9 mouse cellular contexts compared by ENCODE assay signal in the genomic region with DNA sequence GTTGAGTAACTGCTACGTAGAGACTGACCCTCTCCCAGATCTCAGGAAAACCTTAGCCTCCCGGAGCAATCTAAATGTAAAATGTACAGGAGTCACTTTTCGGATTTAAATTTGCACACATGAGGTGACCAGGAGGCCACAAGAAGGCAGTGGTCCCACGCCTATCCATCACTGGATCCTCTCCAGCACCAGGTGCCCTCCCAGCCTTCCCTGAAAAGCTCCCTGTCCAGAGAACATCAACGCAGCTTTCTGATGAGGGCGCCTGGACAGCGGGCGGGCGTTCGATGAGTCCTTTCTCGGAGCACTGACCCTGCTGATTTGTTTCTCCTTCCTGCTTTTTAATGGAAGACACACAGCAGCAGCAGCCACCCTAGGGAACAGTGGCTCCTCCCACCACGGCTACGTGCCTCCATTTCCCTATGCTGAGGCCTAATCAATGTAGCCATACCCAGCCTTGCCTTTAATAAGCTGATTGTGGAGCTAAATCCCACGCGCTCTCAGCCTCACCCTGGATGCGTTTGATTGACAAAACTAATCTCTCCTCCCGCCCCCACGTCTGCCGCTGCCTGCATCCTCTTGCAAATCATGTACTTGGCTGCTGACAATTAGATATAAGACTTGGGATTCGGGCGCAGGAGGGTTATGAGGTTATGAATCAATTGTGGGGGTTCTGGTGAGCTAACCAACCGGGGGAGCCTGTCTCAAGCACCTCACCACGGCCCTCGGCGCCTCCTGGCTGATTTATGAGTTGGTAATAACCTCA.
A peak's percentile ranks its signal among the peaks of the same experiment; 100 is the strongest.
DNase-seq lines count a peak whose midpoint lies in the region; ATAC-seq and TF ChIP-seq lines count a peak whose summit lies in the region.
"Had no signal": no experiment of that assay in that cellular context is flagged by ENCODE, and none has a peak within 500 bp of the region (broad histone marks: within the 10 kb centered on the region; RNA-seq: fewer than 3 reads in every experiment).

No protein-coding gene starts in this region.

- TF ChIP-seq CTCF in E14TG2a.4 (conservative IDR thresholded peaks at IDR 0.05; ENCODE audit: low read length): no peak
- TF ChIP-seq CTCF in thymus, adult 2 months (IDR thresholded peaks at IDR 0.05; ENCODE audit: borderline replicate concordance, control insufficient read depth, extremely low read depth, insufficient read depth, low read length, poor library complexity): no peak

- no peak overlapping the region; the same call in 1 of the 2 replicates for H3K9ac ChIP-seq in hindbrain, embryonic 16.5 days (ENCODE audit: low read depth, low read length)
- H3K9ac ChIP-seq in midbrain, embryonic 14.5 days (replicated peaks; ENCODE audit: low read length): no peak overlapping the region
- H3K9ac ChIP-seq: liver, embryonic 14.5 days had no signal

- peaks cover 6% of the 10 kb centered on the region; the same call in 1 of the 2 replicates for H3K27me3 ChIP-seq in E14TG2a.4 (ENCODE audit: insufficient read depth, low read length)
- no peaks in the 10 kb centered on the region for H3K27me3 ChIP-seq in hindbrain, embryonic 16.5 days (replicated peaks; ENCODE audit: control insufficient read depth, insufficient read depth, low read length)
- H3K27me3 ChIP-seq in midbrain, embryonic 14.5 days (ENCODE audit: control insufficient read depth, insufficient read depth, low read length): no peaks in the 10 kb centered on the region
- H3K27me3 ChIP-seq in thymus, adult 2 months (ENCODE audit: control insufficient read depth, insufficient read depth, low read length): no peaks in the 10 kb centered on the region

- no peak for TF ChIP-seq POLR2A in thymus, adult 2 months (IDR thresholded peaks at IDR 0.05; ENCODE audit: control insufficient read depth, extremely low read depth, insufficient read depth, low read length, poor library complexity)

- H3K4me2 ChIP-seq in hindbrain, embryonic 16.5 days (ENCODE audit: low read length): no peak overlapping the region
- H3K4me2 ChIP-seq in midbrain, embryonic 14.5 days (ENCODE audit: low read length): peak overlapping the region; percentile 21

- 51% methylated on average over 25 of the region's 25 CpGs for WGBS in hindbrain, embryonic 16.5 days
- 33% methylated on average over 25 of the region's 25 CpGs for WGBS in midbrain, embryonic 14.5 days
- 92% methylated on average over 25 of the region's 25 CpGs for whole genome bisulfite sequencing in thymus, adult 2 months

- no peaks in the 10 kb centered on the region for H3K36me3 ChIP-seq in E14TG2a.4 (ENCODE audit: insufficient read depth, low read length)
- no peaks in the 10 kb centered on the region for H3K36me3 ChIP-seq in hindbrain, embryonic 16.5 days (ENCODE audit: control insufficient read depth, insufficient read depth, low read length)
- H3K36me3 ChIP-seq in midbrain, embryonic 14.5 days (ENCODE audit: control insufficient read depth, insufficient read depth, low read length): no peaks in the 10 kb centered on the region
- H3K36me3 ChIP-seq in thymus, adult 2 months (ENCODE audit: control insufficient read depth, insufficient read depth, low read length): no peaks in the 10 kb centered on the region

- H3K27ac ChIP-seq in hindbrain, embryonic 16.5 days (ENCODE audit: low read depth, low read length): peak overlapping the region; percentile 10; the same call in 1 of the 2 replicates
- H3K27ac ChIP-seq in midbrain, embryonic 14.5 days (replicated peaks; ENCODE audit: low read depth, low read length): peak overlapping the region; percentile 82
- no peak overlapping the region for H3K27ac ChIP-seq in thymus, adult 2 months (ENCODE audit: control insufficient read depth, insufficient read depth, low read length)
- H3K27ac ChIP-seq: liver, embryonic 14.5 days had no signal

- ATAC-seq in hindbrain, embryonic 16.5 days: 0 out of 2 replicates have a peak, but pooled peaks have one; percentile 45
- ATAC-seq in midbrain, embryonic 14.5 days (ENCODE audit: low FRiP score, low TSS enrichment): peak; percentile 58; the same call in 1 of the 2 replicates

- DNase-seq in embryo, embryonic 10.5 days (ENCODE audit: low spot score): peak; percentile 28
- no peak for DNase-seq in embryo, embryonic 9.5 days (ENCODE audit: extremely low spot score)
- peak; percentile 84 for DNase-seq in midbrain, embryonic 14.5 days
- DNase-seq in thymus, adult 2 months: no peak
- no peak for DNase-seq in lung, postnatal 14 days
- no peak for DNase-seq in spleen, postnatal 36 days (ENCODE audit: low spot score in 2 of 2)

- no peaks in the 10 kb centered on the region for H3K9me3 ChIP-seq in E14TG2a.4 (ENCODE audit: low read length)
- H3K9me3 ChIP-seq in hindbrain, embryonic 16.5 days (ENCODE audit: control insufficient read depth, low read length): no peaks in the 10 kb centered on the region
- H3K9me3 ChIP-seq in midbrain, embryonic 14.5 days (ENCODE audit: control insufficient read depth, low read length): no peaks in the 10 kb centered on the region

- H3K4me1 ChIP-seq in E14TG2a.4 (replicated peaks; ENCODE audit: low read depth, low read length): 0 out of 2 replicates have a peak, but pooled peaks cover 10% of the 10 kb centered on the region
- peaks cover 21% of the 10 kb centered on the region for H3K4me1 ChIP-seq in hindbrain, embryonic 16.5 days (ENCODE audit: control insufficient read depth, insufficient read depth, low read depth, low read length)
- peaks cover 28% of the 10 kb centered on the region for H3K4me1 ChIP-seq in midbrain, embryonic 14.5 days (ENCODE audit: control insufficient read depth, insufficient read depth, low read length)
- no peaks in the 10 kb centered on the region for H3K4me1 ChIP-seq in thymus, adult 2 months (replicated peaks; ENCODE audit: control insufficient read depth, insufficient read depth, low read length)

- peak overlapping the region; percentile 29 for H3K4me3 ChIP-seq in E14TG2a.4 (replicated peaks; ENCODE audit: low read length)
- no peak overlapping the region for H3K4me3 ChIP-seq in hindbrain, embryonic 16.5 days (ENCODE audit: low read length)
- no peak overlapping the region for H3K4me3 ChIP-seq in midbrain, embryonic 14.5 days (replicated peaks; ENCODE audit: low read depth, low read length)
- H3K4me3 ChIP-seq in thymus, adult 2 months (ENCODE audit: control insufficient read depth, insufficient read depth, low read length): no peak overlapping the region

Comparison
In these comparisons a context has a peak if more than half of its experiments do, and no peak if none do; other contexts are left out.
1. DNase-seq: peak in embryo, embryonic 10.5 days (single experiment) and midbrain, embryonic 14.5 days (single experiment); none in embryo, embryonic 9.5 days (single experiment), thymus, adult 2 months (single experiment), lung, postnatal 14 days (single experiment) and spleen, postnatal 36 days (0 of 2).